Mouse (Mus musculus): ENCODE measurements around the gene Grap2. TPM values are rescaled to one million over a fixed set of nuclear protein-coding genes. Genes with fewer than 3 reads are reported as not detected.

Grap2 gene
- polyA plus RNA-seq, 1 experiment from 2014 or later = 1.1 TPM

DNA sequence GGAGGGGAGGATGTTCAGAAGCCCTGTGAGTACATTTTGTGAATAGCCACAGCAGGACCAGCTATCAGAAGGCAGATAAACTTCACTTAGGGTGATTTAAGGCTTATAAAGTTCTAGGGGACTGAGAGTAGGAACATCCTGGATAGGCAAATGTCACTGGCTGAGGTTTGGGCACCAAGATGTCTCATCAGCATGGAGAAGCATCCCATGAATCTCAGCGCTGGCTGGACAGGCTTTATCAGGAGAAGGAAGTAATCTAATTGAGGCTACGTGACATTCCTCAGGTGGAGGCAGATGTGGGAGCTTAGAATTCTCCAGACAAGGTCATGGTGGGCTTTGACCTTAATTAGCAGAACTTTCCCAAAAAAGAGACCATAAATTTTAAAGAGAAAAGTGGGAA is 16.4 kb upstream of the Grap2 start:
- no peak overlapping the region for H3K4me3 ChIP-seq
- no peak for ATAC-seq (ENCODE audit: insufficient number of reproducible peaks, low FRiP score, low TSS enrichment, low read depth)
- no peaks in the 10 kb centered on the region for H3K36me3 ChIP-seq
- H3K27ac ChIP-seq = no peak overlapping the region
- H3K27me3 ChIP-seq = no peaks in the 10 kb centered on the region
- H3K4me2 ChIP-seq = no peak overlapping the region
- H3K9me3 ChIP-seq = no peaks in the 10 kb centered on the region
- no peaks in the 10 kb centered on the region for H3K4me1 ChIP-seq
- H3K9ac ChIP-seq = no peak overlapping the region
- WGBS = 68% methylated on average over 2 of the region's 2 CpGs

GRCm38 (mm10) chr15:80557745-80558144 is 14.6 kb upstream of the Grap2 start:
- Histone ChIP-seq H3K27ac (no peak overlapping the region), H3K36me3 (no peaks in the 10 kb centered on the region), H3K9me3 (no peaks in the 10 kb centered on the region), H3K4me2 (no peak overlapping the region), H3K9ac (no peak overlapping the region), H3K4me3 (no peak overlapping the region), H3K4me1 (no peaks in the 10 kb centered on the region), H3K27me3 (no peaks in the 10 kb centered on the region)
- WGBS = 72% methylated on average over 4 of the region's 4 CpGs
- no peak for ATAC-seq (ENCODE audit: insufficient number of reproducible peaks, low FRiP score, low TSS enrichment, low read depth)

- ATAC-seq (ENCODE audit: insufficient number of reproducible peaks, low FRiP score, low TSS enrichment, low read depth) = no peak
- WGBS = 53% methylated on average over 12 of the region's 12 CpGs
These were observed 12.9 kb upstream of the Grap2 start for GRCm38 (mm10) chr15:80559534-80559933.

DNA sequence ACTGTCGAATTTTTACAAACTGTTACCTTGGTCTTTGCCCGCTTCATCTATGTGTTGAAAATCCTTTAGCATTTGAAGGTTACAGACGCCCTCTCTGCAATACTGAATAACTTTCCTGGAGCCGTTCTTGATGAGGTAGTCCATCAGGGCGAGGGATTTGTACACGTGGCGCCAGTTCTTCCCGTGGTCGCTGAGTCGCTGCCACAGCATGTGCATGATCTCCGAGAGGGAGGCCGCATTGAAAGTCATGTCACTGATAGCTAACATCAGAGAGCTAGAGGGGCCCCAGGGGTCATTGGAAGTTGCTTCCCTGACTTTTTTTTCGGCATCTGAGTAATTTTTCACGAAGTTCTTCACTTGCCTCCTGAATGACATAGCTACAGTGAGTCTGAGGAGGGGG is 12.4 kb upstream of the Grap2 start:
- H3K4me2 ChIP-seq = no peak overlapping the region
- no peaks in the 10 kb centered on the region for H3K36me3 ChIP-seq
- WGBS = 53% methylated on average over 14 of the region's 14 CpGs
- H3K9ac ChIP-seq = no peak overlapping the region
- no peak for ATAC-seq (ENCODE audit: insufficient number of reproducible peaks, low FRiP score, low TSS enrichment, low read depth)
- no peak overlapping the region for H3K4me3 ChIP-seq
- H3K4me1 ChIP-seq = no peaks in the 10 kb centered on the region
- H3K9me3 ChIP-seq = no peaks in the 10 kb centered on the region
- H3K27me3 ChIP-seq = no peaks in the 10 kb centered on the region
- no peak overlapping the region for H3K27ac ChIP-seq

More at GRCm38 (mm10) chr15:80559534-80559933, 12.9 kb upstream of the Grap2 start:
- Histone ChIP-seq H3K36me3 (no peaks in the 10 kb centered on the region), H3K4me2 (no peak overlapping the region), H3K9me3 (no peaks in the 10 kb centered on the region), H3K4me3 (no peak overlapping the region), H3K9ac (no peak overlapping the region), H3K27me3 (no peaks in the 10 kb centered on the region), H3K4me1 (no peaks in the 10 kb centered on the region), H3K27ac (no peak overlapping the region)

GRCm38 (mm10) chr15:80560646-80561580 is 11.5 kb upstream of the Grap2 start:
- H3K4me3 ChIP-seq = no peak overlapping the region
- 57% methylated on average over 15 of the region's 15 CpGs for WGBS
- H3K9me3 ChIP-seq = no peaks in the 10 kb centered on the region
- no peak overlapping the region for H3K9ac ChIP-seq
- H3K27me3 ChIP-seq = no peaks in the 10 kb centered on the region
- no peak overlapping the region for H3K4me2 ChIP-seq
- ATAC-seq (ENCODE audit: insufficient number of reproducible peaks, low FRiP score, low TSS enrichment, low read depth) = no peak
- no peaks in the 10 kb centered on the region for H3K36me3 ChIP-seq
- H3K4me1 ChIP-seq = no peaks in the 10 kb centered on the region
- no peak overlapping the region for H3K27ac ChIP-seq

DNA sequence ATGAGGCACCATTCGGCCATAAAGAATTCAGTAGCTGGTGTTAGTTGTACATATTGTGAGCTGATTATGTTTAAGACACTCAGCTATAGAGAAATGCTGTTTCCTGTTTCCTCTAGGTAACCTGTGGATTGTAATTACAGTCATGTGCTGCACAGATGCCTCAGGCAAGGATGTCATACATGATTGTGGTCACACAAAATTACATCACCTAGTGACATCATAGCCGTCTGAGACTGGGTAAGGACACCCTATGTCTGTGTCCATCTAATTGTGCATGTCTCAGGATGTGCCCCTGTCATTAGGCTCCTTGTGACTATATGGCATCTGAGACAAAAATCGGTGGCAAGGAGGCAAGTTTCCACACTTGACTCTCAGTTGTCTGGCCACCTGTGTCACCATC is 9.9 kb upstream of the Grap2 start:
- Histone ChIP-seq H3K9me3 (no peaks in the 10 kb centered on the region), H3K4me1 (no peaks in the 10 kb centered on the region), H3K36me3 (no peaks in the 10 kb centered on the region), H3K9ac (no peak overlapping the region), H3K4me3 (no peak overlapping the region), H3K4me2 (no peak overlapping the region), H3K27ac (no peak overlapping the region), H3K27me3 (no peaks in the 10 kb centered on the region)
- ATAC-seq (ENCODE audit: insufficient number of reproducible peaks, low FRiP score, low TSS enrichment, low read depth) = no peak
- 69% methylated on average over 3 of the region's 3 CpGs for WGBS

DNA sequence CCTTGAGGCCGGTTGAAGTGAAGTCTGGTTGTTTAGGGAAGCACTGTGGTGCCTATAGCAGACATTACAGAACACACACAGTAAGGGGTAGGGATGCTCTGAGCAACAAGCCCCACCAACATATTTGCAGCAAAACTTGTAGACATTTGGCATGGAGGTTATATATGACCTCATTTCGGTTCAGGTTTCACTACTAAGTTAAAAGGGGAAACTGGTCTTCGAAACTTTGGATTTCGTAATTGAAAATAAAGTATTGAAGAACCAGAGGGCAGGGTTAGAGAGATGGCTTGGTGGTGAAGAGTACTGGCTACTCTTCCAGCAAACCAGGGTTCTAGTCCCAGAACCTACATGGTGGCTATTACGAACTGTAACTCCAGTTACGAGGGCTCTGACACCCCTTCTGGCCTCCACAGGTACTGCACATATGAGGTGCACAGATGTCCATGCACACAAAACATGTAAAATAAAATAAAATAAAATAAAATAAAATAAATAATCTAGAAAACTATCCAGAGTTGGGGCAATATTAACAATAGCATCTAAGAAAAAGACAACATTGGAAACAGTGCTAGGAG is 8.7 kb upstream of the Grap2 start:
- Histone ChIP-seq H3K9me3 (no peaks in the 10 kb centered on the region), H3K9ac (no peak overlapping the region), H3K4me3 (no peak overlapping the region), H3K27me3 (no peaks in the 10 kb centered on the region), H3K4me1 (no peaks in the 10 kb centered on the region), H3K27ac (no peak overlapping the region), H3K4me2 (no peak overlapping the region), H3K36me3 (no peaks in the 10 kb centered on the region)
- WGBS = 69% methylated on average over 6 of the region's 6 CpGs
- no peak for ATAC-seq (ENCODE audit: insufficient number of reproducible peaks, low FRiP score, low TSS enrichment, low read depth)

- Histone ChIP-seq H3K4me1 (no peaks in the 10 kb centered on the region), H3K27ac (no peak within 1 kb of the TSS), H3K4me2 (no peak within 1 kb of the TSS), H3K9ac (no peak within 1 kb of the TSS), H3K36me3 (no peaks in the 10 kb centered on the region), H3K27me3 (no peaks in the 10 kb centered on the region), H3K9me3 (no peaks in the 10 kb centered on the region), H3K4me3 (no peak within 1 kb of the TSS)
- ATAC-seq (ENCODE audit: insufficient number of reproducible peaks, low FRiP score, low TSS enrichment, low read depth) = no peak
- WGBS = 77% methylated on average over 19 of the region's 19 CpGs
These were observed 7.2 kb upstream of the Grap2 start, which contains the start of gene Enthd1 for GRCm38 (mm10) chr15:80565106-80565665. TSS of gene Enthd1 (minus strand) at chr15:80565156.

DNA sequence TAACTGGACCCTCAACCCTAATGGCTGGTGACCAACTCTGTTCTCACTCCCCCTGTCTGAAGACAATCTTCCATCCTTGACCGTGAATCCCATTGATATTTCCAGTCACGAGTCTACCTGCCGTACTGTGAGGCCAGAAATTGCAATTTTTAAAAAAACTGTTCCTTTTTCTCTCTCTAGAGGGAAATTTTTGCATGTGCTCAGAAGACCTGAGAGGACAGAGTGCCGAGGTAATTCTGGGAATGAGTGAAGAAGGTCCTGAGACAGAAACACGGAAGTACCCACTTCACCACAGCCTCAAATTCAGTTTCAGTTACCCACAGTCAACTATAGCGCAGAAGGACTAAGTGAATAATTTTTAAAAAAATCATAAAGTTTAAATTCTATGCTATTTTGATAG is 5.7 kb upstream of the Grap2 start:
- 90% methylated on average over 6 of the region's 6 CpGs for WGBS
- H3K27me3 ChIP-seq = no peaks in the 10 kb centered on the region
- H3K9ac ChIP-seq = no peak overlapping the region
- no peaks in the 10 kb centered on the region for H3K9me3 ChIP-seq
- ATAC-seq (ENCODE audit: insufficient number of reproducible peaks, low FRiP score, low TSS enrichment, low read depth) = no peak
- H3K36me3 ChIP-seq = no peaks in the 10 kb centered on the region
- no peaks in the 10 kb centered on the region for H3K4me1 ChIP-seq
- no peak overlapping the region for H3K27ac ChIP-seq
- no peak overlapping the region for H3K4me2 ChIP-seq
- no peak overlapping the region for H3K4me3 ChIP-seq

DNA sequence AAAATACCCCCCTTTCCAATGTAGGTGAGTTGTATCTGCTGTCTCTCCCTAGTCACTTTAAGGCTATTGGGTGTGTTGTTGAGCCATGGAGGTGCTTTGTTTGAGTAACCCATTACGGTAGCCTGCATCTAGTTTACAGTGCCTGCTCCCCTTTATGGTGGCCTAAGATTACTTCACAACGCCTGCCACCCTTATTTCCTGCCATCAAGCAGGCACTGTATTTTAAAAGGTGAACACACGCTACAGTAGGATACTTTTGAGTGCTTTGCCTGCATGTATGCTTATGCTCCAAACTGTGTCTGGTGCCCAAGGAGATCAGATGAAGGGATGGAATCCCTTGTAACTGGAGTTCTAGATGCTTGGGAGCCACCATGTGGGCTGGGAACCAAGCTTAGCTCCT is 5.3 kb upstream of the Grap2 start:
- Histone ChIP-seq H3K4me2 (no peak overlapping the region), H3K9ac (no peak overlapping the region), H3K27me3 (no peaks in the 10 kb centered on the region), H3K4me3 (no peak overlapping the region), H3K9me3 (no peaks in the 10 kb centered on the region), H3K36me3 (no peaks in the 10 kb centered on the region), H3K27ac (no peak overlapping the region), H3K4me1 (no peaks in the 10 kb centered on the region)
- no peak for ATAC-seq (ENCODE audit: insufficient number of reproducible peaks, low FRiP score, low TSS enrichment, low read depth)
- WGBS = 62% methylated on average over 3 of the region's 3 CpGs

GRCm38 (mm10) chr15:80567731-80568130 is 4.7 kb upstream of the Grap2 start:
- no peaks in the 10 kb centered on the region for H3K36me3 ChIP-seq
- H3K4me2 ChIP-seq = no peak overlapping the region
- no peak overlapping the region for H3K4me3 ChIP-seq
- 54% methylated on average over 4 of the region's 4 CpGs for WGBS
- H3K4me1 ChIP-seq = no peaks in the 10 kb centered on the region
- H3K9me3 ChIP-seq = no peaks in the 10 kb centered on the region
- H3K27me3 ChIP-seq = no peaks in the 10 kb centered on the region
- ATAC-seq (ENCODE audit: insufficient number of reproducible peaks, low FRiP score, low TSS enrichment, low read depth) = no peak
- H3K9ac ChIP-seq = no peak overlapping the region
- no peak overlapping the region for H3K27ac ChIP-seq

- no peak overlapping the region for H3K4me3 ChIP-seq
- H3K9me3 ChIP-seq = no peaks in the 10 kb centered on the region
- no peak overlapping the region for H3K4me2 ChIP-seq
- WGBS = 66% methylated on average over 7 of the region's 7 CpGs
- ATAC-seq (ENCODE audit: insufficient number of reproducible peaks, low FRiP score, low TSS enrichment, low read depth) = no peak
- H3K36me3 ChIP-seq = no peaks in the 10 kb centered on the region
- no peaks in the 10 kb centered on the region for H3K27me3 ChIP-seq
- H3K9ac ChIP-seq = no peak overlapping the region
- no peak overlapping the region for H3K27ac ChIP-seq
- no peaks in the 10 kb centered on the region for H3K4me1 ChIP-seq
These were observed 3.2 kb upstream of the Grap2 start for GRCm38 (mm10) chr15:80569205-80569604.

All from limb, embryonic 15.5 days (tissue).